Mouse (Mus musculus): ENCODE data around the gene Snrpa1.

Gene Snrpa1

GRCm38 (mm10) chr7:66115821-66116343 lies 57.1 kb downstream of the Snrpa1 start:
- no peak for DNase-seq

DNA sequence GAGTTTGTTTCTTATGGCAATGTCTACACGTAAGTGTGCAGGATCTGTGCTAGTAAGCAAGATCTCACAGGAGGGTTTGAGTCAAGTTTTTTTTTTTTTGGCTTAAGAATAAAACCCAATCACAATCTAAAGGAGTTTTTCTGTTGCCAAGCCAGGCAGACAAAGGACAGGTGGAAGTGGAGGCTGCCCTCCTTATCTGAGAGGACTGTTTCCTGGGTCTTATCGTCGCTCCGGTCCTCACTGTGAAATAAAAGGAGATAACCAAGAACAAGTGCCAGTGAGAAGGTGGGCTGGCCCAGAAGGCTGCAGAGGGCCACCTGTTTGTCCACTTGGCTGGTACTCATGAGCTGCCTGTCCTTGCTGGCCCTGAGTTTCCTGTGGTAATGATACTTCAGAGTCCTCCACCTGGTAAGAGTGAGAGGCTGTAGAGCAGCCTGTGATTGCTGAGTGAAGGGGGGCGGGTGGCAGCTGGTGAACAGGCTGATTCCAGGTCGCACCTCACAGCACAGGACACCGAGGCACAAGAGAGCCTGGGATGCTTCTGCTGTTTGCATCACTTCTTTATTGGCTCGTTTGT lies 58.2 kb downstream of the Snrpa1 start:
- DNase-seq: no peak

DNA sequence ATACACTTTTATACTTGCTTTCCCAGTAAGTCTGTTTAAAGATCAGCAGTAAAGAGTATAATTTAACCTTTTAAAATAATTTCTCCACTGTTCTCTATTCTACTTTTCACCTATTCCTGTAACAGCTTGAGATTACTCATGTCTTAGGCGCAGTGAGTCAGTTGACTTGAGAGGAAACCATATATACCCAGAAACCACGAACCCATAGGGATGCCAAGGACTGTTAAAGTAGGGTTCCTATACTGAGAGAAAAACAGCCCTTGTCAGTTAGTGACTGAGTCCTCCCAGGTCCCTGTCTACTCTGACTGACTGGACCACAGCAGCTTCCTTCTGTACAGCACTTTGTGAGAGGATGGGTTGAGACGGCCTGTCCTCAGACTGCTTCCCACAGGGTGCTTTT lies 59.2 kb downstream of the Snrpa1 start:
- no peak for DNase-seq

DNA sequence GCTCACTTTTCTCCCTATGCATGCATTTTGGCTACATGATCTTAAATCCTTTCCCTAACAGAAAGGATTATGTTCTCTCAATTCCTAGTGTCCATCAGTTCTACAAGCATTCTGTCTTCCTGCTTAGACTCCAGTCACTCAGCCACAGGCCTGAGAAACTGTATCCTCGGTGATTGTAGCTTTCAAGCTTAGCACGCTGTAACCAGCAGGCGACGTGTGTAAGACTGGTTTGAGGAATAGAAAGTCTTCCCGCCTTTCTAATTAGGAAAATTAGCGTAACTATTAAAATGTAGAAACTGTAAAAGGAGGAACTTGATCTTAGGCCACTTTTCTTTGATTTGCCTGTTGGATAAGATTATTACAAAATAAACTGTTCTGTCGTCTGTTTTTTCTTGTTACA lies 60.0 kb downstream of the Snrpa1 start:
- DNase-seq: no peak

GRCm38 (mm10) chr7:66120139-66120538 lies 61.3 kb downstream of the Snrpa1 start:
- DNase-seq: peak; percentile 58

DNA sequence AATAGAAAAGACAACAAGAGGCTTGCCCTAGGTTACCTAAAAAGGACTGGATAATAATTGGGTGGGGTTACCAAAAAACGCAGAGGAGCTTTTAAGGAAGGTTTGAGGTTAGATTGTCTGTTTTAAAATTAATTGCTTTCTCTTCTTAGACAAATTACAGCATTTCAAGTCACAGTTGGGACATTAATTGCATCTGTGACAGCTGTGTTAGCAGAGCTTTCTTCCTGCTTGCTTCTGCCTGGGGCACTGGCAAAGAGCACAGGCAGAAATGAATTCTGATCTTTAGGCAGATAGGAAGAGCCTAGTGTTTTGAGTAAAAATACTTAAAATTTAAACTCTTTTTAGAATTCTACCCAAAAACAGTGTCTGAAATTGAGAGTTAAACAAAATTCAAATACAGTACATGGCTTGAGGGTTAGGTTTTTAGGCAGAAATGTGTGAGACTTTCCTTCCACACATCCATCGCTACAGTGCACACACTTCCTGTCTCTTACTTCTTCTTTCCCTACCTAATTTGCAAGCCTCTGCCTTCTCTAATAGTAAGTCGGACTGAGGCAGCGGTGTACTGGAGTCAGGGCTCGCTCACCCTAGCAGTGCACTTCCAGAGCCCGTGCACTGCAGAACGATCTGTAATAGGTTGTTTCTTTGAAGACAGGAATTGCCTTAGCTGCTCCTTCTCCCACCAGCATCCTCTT lies 62.0 kb downstream of the Snrpa1 start:
- DNase-seq: no peak
